Comparison of ENCODE assay signal across 16 mouse cellular contexts in genomic region chr2:113386278-113386677, GRCm38 (mm10). TPM values are rescaled to one million over a fixed set of nuclear protein-coding genes. Genes with fewer than 3 reads are reported as not detected.
"Had no signal": no experiment of that assay in that cellular context is flagged by ENCODE, and none has a peak within 500 bp of the region (broad histone marks: within the 10 kb centered on the region; RNA-seq: fewer than 3 reads in every experiment).

No protein-coding gene starts in this region.

- H3K4me2 ChIP-seq: lung, embryonic 14.5 days; midbrain, embryonic 12.5 days; neural tube, embryonic 12.5 days; stomach, embryonic 15.5 days had no signal

- H3K27me3 ChIP-seq: midbrain, embryonic 12.5 days; neural tube, embryonic 12.5 days; stomach, embryonic 15.5 days had no signal

- H3K4me1 ChIP-seq: midbrain, embryonic 10.5 days; midbrain, embryonic 12.5 days; neural tube, embryonic 12.5 days; stomach, embryonic 15.5 days had no signal

- ATAC-seq: midbrain, embryonic 16.5 days had no signal

- H3K27ac ChIP-seq: midbrain, embryonic 10.5 days; midbrain, embryonic 12.5 days; neural tube, embryonic 12.5 days; stomach, embryonic 15.5 days; stomach, postnatal 0 days had no signal

- H3K9ac ChIP-seq: lung, embryonic 14.5 days; midbrain, embryonic 12.5 days; neural tube, embryonic 12.5 days; stomach, embryonic 15.5 days had no signal

- DNase-seq: lung, adult 18-20 months; lung, embryonic 14.5 days; lung, postnatal 10 days; lung, postnatal 4 days; midbrain, embryonic 14.5 days; right cerebral cortex, postnatal 14 days; thymus, adult 2 months; thymus, postnatal 25 days; thymus, postnatal 4 days had no signal

- H3K36me3 ChIP-seq: midbrain, embryonic 10.5 days; midbrain, embryonic 12.5 days; neural tube, embryonic 12.5 days; stomach, embryonic 15.5 days had no signal

- H3K9me3 ChIP-seq: midbrain, embryonic 10.5 days; midbrain, embryonic 12.5 days; neural tube, embryonic 12.5 days; stomach, embryonic 15.5 days had no signal

- H3K4me3 ChIP-seq: midbrain, embryonic 10.5 days; midbrain, embryonic 12.5 days; neural tube, embryonic 12.5 days; stomach, embryonic 15.5 days had no signal

RNA-seq across cellular contexts. Expression of gene Fmn1, which starts 58.7 kb away (rescaled TPM):
- total RNA-seq: megakaryocyte-erythroid progenitor cell, adult 5-6 weeks had no signal
